Mouse (Mus musculus) c-Kit-negative CD71-positive TER-119-positive erythroid progenitor cells, embryonic 14.5 days (primary cell): Measurements from ENCODE around the gene Slc35g2.

Experiments used
- DNase-seq: peaks from one replicate; pipeline ENCODE4 v3.0.0-alpha.2; 2013; ENCODE audit warnings: low read depth, low spot score

The Slc35g2 gene

GRCm38 (mm10) chr9:100558991-100559390, 11.9 kb downstream of the Slc35g2 start:
- no peak for DNase-seq

- no peak for DNase-seq
Measured at GRCm38 (mm10) chr9:100558023-100558573, 12.8 kb downstream of the Slc35g2 start.

GRCm38 (mm10) chr9:100555686-100556085, 15.2 kb downstream of the Slc35g2 start:
- no peak for DNase-seq

- peak; percentile 41 for DNase-seq
Measured at GRCm38 (mm10) chr9:100548313-100548712, 22.6 kb downstream of the Slc35g2 start.

- DNase-seq, result no peak
Measured at GRCm38 (mm10) chr9:100546594-100546910, 24.3 kb downstream of the Slc35g2 start.

- peak; percentile 97 for DNase-seq
Measured at GRCm38 (mm10) chr9:100545715-100546593, 24.9 kb downstream of the Slc35g2 start, which contains the start of gene Nck1. Gene Nck1, minus strand, starts transcription at chr9:100546134.

- DNase-seq, result peak; percentile 22
Measured at GRCm38 (mm10) chr9:100544948-100545714, 25.8 kb downstream of the Slc35g2 start.

- no peak for DNase-seq
Measured at GRCm38 (mm10) chr9:100535618-100536262, 35.1 kb downstream of the Slc35g2 start.

GRCm38 (mm10) chr9:100534686-100535085, 36.2 kb downstream of the Slc35g2 start:
- DNase-seq, result no peak

- no peak for DNase-seq
Measured at GRCm38 (mm10) chr9:100532847-100533505, 37.9 kb downstream of the Slc35g2 start.

- no peak for DNase-seq
Measured at GRCm38 (mm10) chr9:100531296-100531695, 39.6 kb downstream of the Slc35g2 start.

GRCm38 (mm10) chr9:100525225-100525624, 45.7 kb downstream of the Slc35g2 start:
- no peak for DNase-seq

GRCm38 (mm10) chr9:100522029-100522428, 48.9 kb downstream of the Slc35g2 start:
- DNase-seq, result no peak

- peak; percentile 56 for DNase-seq
Measured at GRCm38 (mm10) chr9:100520586-100520985, 50.3 kb downstream of the Slc35g2 start.

GRCm38 (mm10) chr9:100520012-100520411, 50.9 kb downstream of the Slc35g2 start:
- DNase-seq, result no peak

- no peak for DNase-seq
Measured at GRCm38 (mm10) chr9:100507581-100507980, 63.3 kb downstream of the Slc35g2 start.

GRCm38 (mm10) chr9:100506652-100507051, 64.2 kb downstream of the Slc35g2 start:
- no peak for DNase-seq

- DNase-seq, result no peak
Measured at GRCm38 (mm10) chr9:100505498-100505897, 65.4 kb downstream of the Slc35g2 start.
